12 mouse cellular contexts compared by ENCODE assay signal in the genomic region with DNA sequence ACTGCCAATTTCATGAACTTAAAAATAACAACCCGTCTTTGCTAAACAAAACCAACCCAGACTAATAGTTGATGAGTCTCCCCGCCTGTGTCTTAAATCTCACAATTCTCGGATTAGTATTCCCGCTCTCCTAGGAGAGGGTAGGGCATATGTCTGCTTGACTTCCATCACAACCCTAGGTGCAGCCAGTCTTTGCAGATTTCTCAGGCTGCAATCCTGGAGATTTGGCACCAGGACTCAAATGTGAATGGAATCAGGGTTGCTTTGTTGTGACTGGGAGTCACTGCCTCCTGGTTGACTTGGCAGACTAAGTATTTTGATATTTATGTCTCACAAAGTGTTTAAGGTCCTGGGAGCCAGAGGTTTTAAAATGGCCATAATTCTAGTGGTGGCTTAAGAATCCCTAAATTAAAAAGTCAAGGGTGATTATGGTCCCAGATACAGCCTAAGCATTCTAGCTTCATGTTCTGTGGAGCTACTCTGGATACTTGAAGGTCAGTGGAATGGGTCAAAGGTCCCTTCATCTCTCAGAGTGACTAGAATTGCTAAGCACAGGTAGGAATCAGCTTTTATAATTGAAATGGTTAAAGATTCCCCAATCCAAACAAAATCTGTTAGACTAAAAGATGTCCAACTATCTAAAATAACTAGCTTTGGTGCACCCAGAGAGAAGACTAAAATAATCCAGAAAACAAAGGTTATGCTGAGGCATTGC. TPM values are rescaled to one million over a fixed set of nuclear protein-coding genes. Genes with fewer than 3 reads are reported as not detected.
A peak's percentile ranks its signal among the peaks of the same experiment; 100 is the strongest.
DNase-seq lines count a peak whose midpoint lies in the region; ATAC-seq and TF ChIP-seq lines count a peak whose summit lies in the region.
"Had no signal": no experiment of that assay in that cellular context is flagged by ENCODE, and none has a peak within 500 bp of the region (broad histone marks: within the 10 kb centered on the region; RNA-seq: fewer than 3 reads in every experiment).

No protein-coding gene starts in this region.

- DNase-seq in embryonic facial prominence, embryonic 10.5 days (ENCODE audit: low spot score): no peak
- DNase-seq in intestine, embryonic 14.5 days (ENCODE audit: low spot score): no peak
- DNase-seq in lung, embryonic 14.5 days: peak; percentile 16
- DNase-seq in lung, postnatal 36 days: no peak
- DNase-seq in left cerebral cortex, adult 18-20 months (ENCODE audit: low spot score in 2 of 2): no peak
- DNase-seq: thymus, postnatal 14 days had no signal

- no peak overlapping the region for H3K27ac ChIP-seq in embryonic facial prominence, embryonic 13.5 days
- no peak overlapping the region for H3K27ac ChIP-seq in embryonic facial prominence, embryonic 10.5 days (replicated peaks)
- no peak overlapping the region for H3K27ac ChIP-seq in intestine, embryonic 14.5 days (ENCODE audit: low read depth)
- H3K27ac ChIP-seq in intestine, embryonic 16.5 days (ENCODE audit: low read length): no peak overlapping the region
- H3K27ac ChIP-seq in lung, embryonic 14.5 days (ENCODE audit: low read depth): peak overlapping the region; percentile 44; the same call in 1 of the 2 replicates
- 0 out of 2 replicates have a peak overlapping the region, but pooled peaks have one; percentile 17 for H3K27ac ChIP-seq in embryonic facial prominence, embryonic 15.5 days (replicated peaks)
- H3K27ac ChIP-seq: hindbrain, postnatal 0 days; limb, embryonic 13.5 days had no signal

- H3K4me1 ChIP-seq in embryonic facial prominence, embryonic 13.5 days: peaks cover 14% of the 10 kb centered on the region
- H3K4me1 ChIP-seq in embryonic facial prominence, embryonic 10.5 days: peaks cover 42% of the 10 kb centered on the region
- peaks cover 18% of the 10 kb centered on the region for H3K4me1 ChIP-seq in intestine, embryonic 14.5 days (replicated peaks; ENCODE audit: control insufficient read depth, insufficient read depth, low read length)
- H3K4me1 ChIP-seq in intestine, embryonic 16.5 days (ENCODE audit: control insufficient read depth, insufficient read depth, low read length): peaks cover 20% of the 10 kb centered on the region
- H3K4me1 ChIP-seq in lung, embryonic 14.5 days (ENCODE audit: insufficient read depth): 0 out of 2 replicates have a peak, but pooled peaks cover 5% of the 10 kb centered on the region
- H3K4me1 ChIP-seq in embryonic facial prominence, embryonic 15.5 days: peaks cover 18% of the 10 kb centered on the region

- no peaks in the 10 kb centered on the region for H3K27me3 ChIP-seq in embryonic facial prominence, embryonic 13.5 days
- H3K27me3 ChIP-seq in embryonic facial prominence, embryonic 10.5 days (replicated peaks; ENCODE audit: low read depth, poor library complexity, severe bottlenecking): no peaks in the 10 kb centered on the region; the same call in 1 of the 2 replicates
- no peaks in the 10 kb centered on the region for H3K27me3 ChIP-seq in intestine, embryonic 14.5 days (replicated peaks; ENCODE audit: control insufficient read depth, insufficient read depth, low read length)
- no peaks in the 10 kb centered on the region for H3K27me3 ChIP-seq in intestine, embryonic 16.5 days (replicated peaks; ENCODE audit: control insufficient read depth, insufficient read depth, low read length)
- no peaks in the 10 kb centered on the region for H3K27me3 ChIP-seq in lung, embryonic 14.5 days (ENCODE audit: insufficient read depth, low read length)
- no peaks in the 10 kb centered on the region for H3K27me3 ChIP-seq in embryonic facial prominence, embryonic 15.5 days
- H3K27me3 ChIP-seq: limb, embryonic 13.5 days had no signal

- H3K4me3 ChIP-seq in embryonic facial prominence, embryonic 13.5 days: no peak overlapping the region
- no peak overlapping the region for H3K4me3 ChIP-seq in embryonic facial prominence, embryonic 10.5 days
- no peak overlapping the region for H3K4me3 ChIP-seq in intestine, embryonic 14.5 days (ENCODE audit: low read depth, low read length)
- H3K4me3 ChIP-seq in intestine, embryonic 16.5 days (ENCODE audit: low read length): no peak overlapping the region
- no peak overlapping the region for H3K4me3 ChIP-seq in lung, embryonic 14.5 days (ENCODE audit: low read depth, low read length)
- H3K4me3 ChIP-seq in embryonic facial prominence, embryonic 15.5 days (replicated peaks): no peak overlapping the region
- H3K4me3 ChIP-seq: limb, embryonic 13.5 days had no signal

- no peak for ATAC-seq in embryonic facial prominence, embryonic 13.5 days (ENCODE audit: insufficient number of reproducible peaks, insufficient read depth, low FRiP score, low TSS enrichment, low read depth)
- ATAC-seq in intestine, embryonic 14.5 days (replicated peaks; ENCODE audit: low FRiP score, low TSS enrichment, low read depth): no peak
- ATAC-seq in intestine, embryonic 16.5 days: no peak
- ATAC-seq in lung, embryonic 14.5 days (ENCODE audit: insufficient read depth): no peak
- no peak for ATAC-seq in embryonic facial prominence, embryonic 15.5 days (ENCODE audit: insufficient number of reproducible peaks, low FRiP score, low TSS enrichment, low read depth)
- ATAC-seq: hindbrain, postnatal 0 days had no signal

- H3K36me3 ChIP-seq in embryonic facial prominence, embryonic 13.5 days: no peaks in the 10 kb centered on the region
- no peaks in the 10 kb centered on the region for H3K36me3 ChIP-seq in embryonic facial prominence, embryonic 10.5 days (replicated peaks)
- no peaks in the 10 kb centered on the region for H3K36me3 ChIP-seq in intestine, embryonic 14.5 days (ENCODE audit: control insufficient read depth, insufficient read depth, low read length)
- no peaks in the 10 kb centered on the region for H3K36me3 ChIP-seq in intestine, embryonic 16.5 days (ENCODE audit: control insufficient read depth, insufficient read depth, low read length)
- no peaks in the 10 kb centered on the region for H3K36me3 ChIP-seq in lung, embryonic 14.5 days (ENCODE audit: insufficient read depth)
- no peaks in the 10 kb centered on the region for H3K36me3 ChIP-seq in embryonic facial prominence, embryonic 15.5 days
- H3K36me3 ChIP-seq: limb, embryonic 13.5 days had no signal

- no peak for TF ChIP-seq CTCF in lung, embryonic 14.5 days (IDR thresholded peaks at IDR 0.05; ENCODE audit: low read depth)

- no peaks in the 10 kb centered on the region for H3K9me3 ChIP-seq in embryonic facial prominence, embryonic 13.5 days
- H3K9me3 ChIP-seq in embryonic facial prominence, embryonic 10.5 days: no peaks in the 10 kb centered on the region
- no peaks in the 10 kb centered on the region for H3K9me3 ChIP-seq in intestine, embryonic 14.5 days (ENCODE audit: control insufficient read depth, low read length)
- H3K9me3 ChIP-seq in intestine, embryonic 16.5 days (ENCODE audit: control insufficient read depth, low read length): no peaks in the 10 kb centered on the region
- H3K9me3 ChIP-seq in lung, embryonic 14.5 days (ENCODE audit: low read depth, low read length): no peaks in the 10 kb centered on the region
- H3K9me3 ChIP-seq in embryonic facial prominence, embryonic 15.5 days (replicated peaks): no peaks in the 10 kb centered on the region
- H3K9me3 ChIP-seq: limb, embryonic 13.5 days had no signal

- WGBS in embryonic facial prominence, embryonic 13.5 days: 49% methylated on average over 4 of the region's 4 CpGs
- WGBS in embryonic facial prominence, embryonic 10.5 days: 75% methylated on average over 4 of the region's 4 CpGs
- 51% methylated on average over 4 of the region's 4 CpGs for WGBS in intestine, embryonic 14.5 days
- WGBS in intestine, embryonic 16.5 days: 62% methylated on average over 4 of the region's 4 CpGs
- 41% methylated on average over 4 of the region's 4 CpGs for WGBS in lung, embryonic 14.5 days
- WGBS in embryonic facial prominence, embryonic 15.5 days: 47% methylated on average over 4 of the region's 4 CpGs

- peak overlapping the region; percentile 27; the same call in 1 of the 2 replicates for H3K4me2 ChIP-seq in embryonic facial prominence, embryonic 13.5 days
- peak overlapping the region; percentile 4; the same call in 1 of the 2 replicates for H3K4me2 ChIP-seq in intestine, embryonic 14.5 days (ENCODE audit: low read length)
- no peak overlapping the region for H3K4me2 ChIP-seq in intestine, embryonic 16.5 days (ENCODE audit: low read depth, low read length)
- H3K4me2 ChIP-seq in lung, embryonic 14.5 days: no peak overlapping the region
- no peak overlapping the region; the same call in 1 of the 2 replicates for H3K4me2 ChIP-seq in embryonic facial prominence, embryonic 15.5 days (replicated peaks)
- H3K4me2 ChIP-seq: limb, embryonic 13.5 days; midbrain, embryonic 11.5 days had no signal

- no peak overlapping the region for H3K9ac ChIP-seq in embryonic facial prominence, embryonic 13.5 days
- no peak overlapping the region for H3K9ac ChIP-seq in intestine, embryonic 14.5 days (ENCODE audit: low read length)
- H3K9ac ChIP-seq in intestine, embryonic 16.5 days (ENCODE audit: low read depth, low read length): no peak overlapping the region
- no peak overlapping the region for H3K9ac ChIP-seq in lung, embryonic 14.5 days
- no peak overlapping the region for H3K9ac ChIP-seq in embryonic facial prominence, embryonic 15.5 days
- H3K9ac ChIP-seq: limb, embryonic 13.5 days had no signal

RNA-seq across cellular contexts. Expression of a gene that starts 1.6 kb away (rescaled TPM):
- polyA plus RNA-seq in embryonic facial prominence, embryonic 13.5 days (2015; fragmentation: Nextera tagmentation; extraction: Ambion mirVana): 4.9 and 5.7 TPM in 2 replicates
- polyA plus RNA-seq in embryonic facial prominence, embryonic 10.5 days (2016; fragmentation: Nextera tagmentation; extraction: Ambion mirVana): 6.7 and 7.0 TPM in 2 replicates
- 7.9 and 9.7 TPM in 2 replicates for polyA plus RNA-seq in intestine, embryonic 14.5 days (2014; fragmentation: Nextera tagmentation; extraction: Ambion mirVana)
- 5.4 and 6.0 TPM in 2 replicates for polyA plus RNA-seq in intestine, embryonic 16.5 days (2015; fragmentation: Nextera tagmentation; extraction: Ambion mirVana)
- 8.4 and 9.3 TPM in 2 replicates for polyA plus RNA-seq in lung, embryonic 14.5 days (2014; fragmentation: Nextera tagmentation; extraction: Ambion mirVana)
- polyA plus RNA-seq in embryonic facial prominence, embryonic 15.5 days (2015; fragmentation: Nextera tagmentation; extraction: Ambion mirVana): 6.0 and 6.2 TPM in 2 replicates
- total RNA-seq in left cerebral cortex, adult 18-20 months (2021): 10 to 100 TPM; 14.3 to 15.2 TPM

Comparison
In these comparisons a context has a peak if more than half of its experiments do, and no peak if none do; other contexts are left out.
1. H3K27ac ChIP-seq: peak in lung, embryonic 14.5 days (single experiment) and embryonic facial prominence, embryonic 15.5 days (single experiment); none in embryonic facial prominence, embryonic 13.5 days (single experiment), embryonic facial prominence, embryonic 10.5 days (single experiment), intestine, embryonic 14.5 days (single experiment) and intestine, embryonic 16.5 days (single experiment).
2. H3K4me2 ChIP-seq: peak in embryonic facial prominence, embryonic 13.5 days (single experiment) and intestine, embryonic 14.5 days (single experiment); none in intestine, embryonic 16.5 days (single experiment), lung, embryonic 14.5 days (single experiment) and embryonic facial prominence, embryonic 15.5 days (single experiment).